Mouse (Mus musculus) olfactory bulb, adult 2 months (tissue): Measurements from ENCODE around the gene Plekhm3.

ENCODE experiments used
- CTCF ChIP-seq: fragments of 200-500 bp; IDR thresholded peaks from 2 replicates; pipeline ENCODE4 v1.5.1; 2012; ENCODE audit warnings: low read depth, mild to moderate bottlenecking, low read length, moderate library complexity; ENCODE audit not compliant: insufficient read depth
- POLR2A ChIP-seq: fragments of 200-500 bp; IDR thresholded peaks from 2 replicates; pipeline ENCODE4 v1.6.1; 2012; ENCODE audit warnings: mild to moderate bottlenecking, low read depth, low read length, moderate library complexity; ENCODE audit not compliant: insufficient read depth

GRCm38 (mm10) chr1:64790806-64791790 is 165.5 kb downstream of the Plekhm3 start:
- TF ChIP-seq CTCF (no peak), POLR2A (no peak)
